Mouse (Mus musculus) lung, embryonic 14.5 days (tissue): Measurements from ENCODE around the gene Eif4h. TPM values are rescaled to one million over a fixed set of nuclear protein-coding genes. Genes with fewer than 3 reads are reported as not detected.

Experiments used
- ATAC-seq: fragments of 200-750 bp; cut with Nextera tagmentation; 2 replicates; pipeline ENCODE4 v1.8.0; 2017; ENCODE audit warnings: mild to moderate bottlenecking, moderate TSS enrichment, moderate library complexity; ENCODE audit not compliant: insufficient read depth
- DNase-seq: peaks from one replicate; pipeline ENCODE4 v3.0.0-alpha.2; 2015
- H3K27ac ChIP-seq: fragments of 300-500 bp; sonication (generic); 2 replicates; pipeline ENCODE4 v1.5.1; 2014; ENCODE audit warnings: low read depth, mild to moderate bottlenecking, moderate library complexity
- H3K27me3 ChIP-seq: fragments of 300-500 bp; sonication (generic); 2 replicates; pipeline ENCODE4 v1.6.1; 2014; ENCODE audit warnings: low read length, control low read depth; ENCODE audit not compliant: insufficient read depth
- H3K36me3 ChIP-seq: fragments of 300-500 bp; sonication (generic); 2 replicates; pipeline ENCODE4 v1.6.1; 2014; ENCODE audit warnings: control low read depth; ENCODE audit not compliant: insufficient read depth
- H3K4me1 ChIP-seq: fragments of 300-500 bp; sonication (generic); 2 replicates; pipeline ENCODE4 v1.6.1; 2014; ENCODE audit warnings: antibody characterized with exemption, control low read depth; ENCODE audit not compliant: insufficient read depth
- H3K4me2 ChIP-seq: fragments of 300-500 bp; sonication (generic); 2 replicates; pipeline ENCODE4 v1.6.1; 2014; ENCODE audit warnings: mild to moderate bottlenecking
- H3K4me3 ChIP-seq: fragments of 300-500 bp; sonication (generic); 2 replicates; pipeline ENCODE4 v1.5.1; 2014; ENCODE audit warnings: low read depth, low read length
- H3K9ac ChIP-seq: fragments of 300-500 bp; sonication (generic); 2 replicates; pipeline ENCODE4 v1.6.1; 2014
- H3K9me3 ChIP-seq: fragments of 300-500 bp; sonication (generic); 2 replicates; pipeline ENCODE4 v1.6.1; 2016; ENCODE audit warnings: low read depth, low read length, control low read depth
- CTCF ChIP-seq: IDR thresholded peaks from 2 replicates; pipeline ENCODE4 v1.5.1; 2016; ENCODE audit warnings: antibody characterized with exemption, low read depth
- WGBS: fragments of 180-500 bp; shearing (Covaris S2); extraction: QIAGEN DNeasy Blood & Tissue Kit; methylation state at CpG from one replicate; pipeline ENCODE4 v1.1.7; 2014; 5-methylcytosine and 5-hydroxymethylcytosine counted together
- polyA plus RNA-seq: library from polyadenylated mRNA; unstranded; fragments of >200 nt; fragmentation: Nextera tagmentation; extraction: Ambion mirVana; gene quantifications from 2 replicates; pipeline ENCODE4 v1.2.1, GENCODE M21; 2014

Eif4h gene
- 557 and 559 TPM in 2 replicates for polyA plus RNA-seq

GRCm38 (mm10) chr5:134639269-134639682, at the start of gene Eif4h:
TSS of gene Eif4h (minus strand) at chr5:134639490.
- TF ChIP-seq CTCF, result no peak
- DNase-seq (peak; percentile 99), ATAC-seq (peak; percentile 93)
- Histone ChIP-seq H3K27me3 (no peaks in the 10 kb centered on the region), H3K4me2 (peak within 1 kb of the TSS; percentile 88), H3K36me3 (peaks cover 23% of the 10 kb centered on the region), H3K9ac (peak within 1 kb of the TSS; percentile 98), H3K4me3 (peak within 1 kb of the TSS; percentile 100), H3K27ac (peak within 1 kb of the TSS; percentile 94), H3K9me3 (no peaks in the 10 kb centered on the region), H3K4me1 (peaks cover 3% of the 10 kb centered on the region)
- under 1% methylated on average over 52 of the region's 52 CpGs for WGBS

GRCm38 (mm10) chr5:134688718-134689284, 49.5 kb upstream of the Eif4h start:
- Histone ChIP-seq H3K36me3 (peaks cover 5% of the 10 kb centered on the region; the same call in 1 of the 2 replicates), H3K27me3 (no peaks in the 10 kb centered on the region), H3K4me1 (no peaks in the 10 kb centered on the region), H3K27ac (peak overlapping the region; percentile 48), H3K9me3 (no peaks in the 10 kb centered on the region), H3K4me2 (peak overlapping the region; percentile 96), H3K4me3 (peak overlapping the region; percentile 79), H3K9ac (peak overlapping the region; percentile 28; the same call in 1 of the 2 replicates)
- DNase-seq (peak; percentile 100), ATAC-seq (peak; percentile 96)
- under 1% methylated on average over 38 of the region's 38 CpGs for WGBS
- peak; percentile 67 for TF ChIP-seq CTCF

- Histone ChIP-seq H3K36me3 (peaks cover 7% of the 10 kb centered on the region; the same call in 1 of the 2 replicates), H3K27me3 (no peaks in the 10 kb centered on the region), H3K9ac (peak within 1 kb of the TSS; percentile 67), H3K9me3 (no peaks in the 10 kb centered on the region), H3K4me2 (peak within 1 kb of the TSS; percentile 96), H3K27ac (peak within 1 kb of the TSS; percentile 48), H3K4me1 (no peaks in the 10 kb centered on the region), H3K4me3 (peak within 1 kb of the TSS; percentile 79)
- no peak for DNase-seq
- peak; percentile 26; the same call in 1 of the 2 replicates for ATAC-seq
- TF ChIP-seq CTCF, result no peak
- under 1% methylated on average over 54 of the region's 69 CpGs for WGBS
These were observed 48.9 kb upstream of the Eif4h start, which contains the start of gene Limk1 for GRCm38 (mm10) chr5:134688086-134688717. TSS of gene Limk1 (minus strand) at chr5:134688598.

DNA sequence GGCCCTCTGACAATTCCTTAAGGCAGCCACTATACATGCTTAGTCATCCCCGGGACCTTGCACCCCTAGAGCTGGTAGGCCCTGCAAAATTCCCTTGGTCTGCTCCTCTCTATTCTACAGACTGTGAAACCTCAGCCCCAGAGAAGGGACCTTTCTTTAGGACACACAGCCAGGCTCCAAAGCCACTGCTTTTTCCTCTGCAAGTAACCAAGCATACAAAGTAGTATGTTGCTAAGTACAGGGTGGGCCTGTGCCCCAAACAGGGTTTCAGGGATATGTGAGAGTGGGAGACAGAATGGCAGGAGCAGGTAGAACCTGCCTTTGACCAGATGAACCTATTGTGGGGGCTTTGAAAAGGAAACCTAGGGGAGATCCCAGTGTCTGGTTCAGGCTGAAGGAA, 47.9 kb upstream of the Eif4h start:
- no peaks in the 10 kb centered on the region for H3K9me3 ChIP-seq
- peaks cover 7% of the 10 kb centered on the region; the same call in 1 of the 2 replicates for H3K36me3 ChIP-seq
- no peak for DNase-seq
- no peak overlapping the region for H3K27ac ChIP-seq
- H3K9ac ChIP-seq, result peak overlapping the region; percentile 67
- WGBS, result 80% methylated on average over 1 of the region's 1 CpGs
- no peaks in the 10 kb centered on the region for H3K4me1 ChIP-seq
- H3K4me3 ChIP-seq, result 0 out of 2 replicates have a peak overlapping the region, but pooled peaks have one; percentile 79
- ATAC-seq, result no peak
- H3K4me2 ChIP-seq, result peak overlapping the region; percentile 96
- TF ChIP-seq CTCF, result no peak
- no peaks in the 10 kb centered on the region for H3K27me3 ChIP-seq

GRCm38 (mm10) chr5:134686541-134686940, 47.3 kb upstream of the Eif4h start:
- Histone ChIP-seq H3K4me1 (no peaks in the 10 kb centered on the region), H3K4me2 (no peak overlapping the region), H3K27me3 (no peaks in the 10 kb centered on the region), H3K36me3 (peaks cover 7% of the 10 kb centered on the region; the same call in 1 of the 2 replicates), H3K4me3 (no peak overlapping the region), H3K9me3 (no peaks in the 10 kb centered on the region), H3K9ac (no peak overlapping the region), H3K27ac (no peak overlapping the region)
- ATAC-seq (no peak), DNase-seq (no peak)
- 86% methylated on average over 6 of the region's 6 CpGs for WGBS
- TF ChIP-seq CTCF, result no peak

DNA sequence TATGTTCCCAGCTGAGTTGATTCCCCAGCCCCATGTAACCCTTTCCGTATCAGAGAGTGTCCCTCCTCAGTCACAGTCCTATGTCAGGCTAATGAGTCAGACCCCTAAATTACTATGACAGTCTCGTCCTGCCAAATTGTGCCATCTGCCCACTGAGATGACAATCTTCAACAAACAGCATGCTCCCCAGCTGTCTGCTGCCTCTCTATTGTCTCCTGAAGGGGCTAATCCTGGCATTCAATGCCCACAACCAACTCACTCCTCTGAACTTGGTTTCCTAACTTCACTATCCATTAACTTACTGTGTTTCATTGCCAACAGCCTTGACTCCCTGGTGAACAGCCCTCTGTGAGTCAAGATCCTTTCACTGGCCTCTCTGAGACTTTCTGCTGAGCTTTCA, 45.1 kb upstream of the Eif4h start:
- H3K4me1 ChIP-seq, result peaks cover 10% of the 10 kb centered on the region
- 82% methylated on average over 2 of the region's 2 CpGs for WGBS

GRCm38 (mm10) chr5:134683813-134684212, 44.5 kb upstream of the Eif4h start:
- H3K27me3 ChIP-seq, result no peaks in the 10 kb centered on the region
- H3K9ac ChIP-seq, result no peak overlapping the region
- H3K4me1 ChIP-seq, result peaks cover 10% of the 10 kb centered on the region
- WGBS, result 70% methylated on average over 2 of the region's 2 CpGs
- no peak overlapping the region for H3K4me3 ChIP-seq
- ATAC-seq, result no peak
- peaks cover 7% of the 10 kb centered on the region; the same call in 1 of the 2 replicates for H3K36me3 ChIP-seq
- TF ChIP-seq CTCF, result no peak
- no peaks in the 10 kb centered on the region for H3K9me3 ChIP-seq
- H3K4me2 ChIP-seq, result no peak overlapping the region
- no peak for DNase-seq
- no peak overlapping the region for H3K27ac ChIP-seq

More for the DNA sequence above, 45.1 kb upstream of the Eif4h start:
- Histone ChIP-seq H3K27ac (no peak overlapping the region), H3K9me3 (no peaks in the 10 kb centered on the region), H3K4me3 (no peak overlapping the region), H3K9ac (no peak overlapping the region), H3K27me3 (no peaks in the 10 kb centered on the region), H3K4me2 (no peak overlapping the region), H3K36me3 (peaks cover 7% of the 10 kb centered on the region; the same call in 1 of the 2 replicates)
- TF ChIP-seq CTCF, result no peak
- no peak for ATAC-seq
- DNase-seq, result no peak
